Mouse (Mus musculus): ENCODE data around the gene Gpat3.

GRCm38 (mm10) chr5:100832680-100833079, 12.8 kb upstream of the Gpat3 start:
- TF ChIP-seq MYOG (IDR thresholded peaks at IDR 0.05; ENCODE audit: control insufficient read depth, extremely low read depth, insufficient read length) (no peak), USF1 (IDR thresholded peaks at IDR 0.05; ENCODE audit: low read depth) (no peak), CTCF (IDR thresholded peaks at IDR 0.05; ENCODE audit: control insufficient read depth, insufficient read depth, insufficient read length) (no peak)

Measured in C2C12 (cell line).